ENCODE assay signal across 10 mouse cellular contexts in the genomic region with DNA sequence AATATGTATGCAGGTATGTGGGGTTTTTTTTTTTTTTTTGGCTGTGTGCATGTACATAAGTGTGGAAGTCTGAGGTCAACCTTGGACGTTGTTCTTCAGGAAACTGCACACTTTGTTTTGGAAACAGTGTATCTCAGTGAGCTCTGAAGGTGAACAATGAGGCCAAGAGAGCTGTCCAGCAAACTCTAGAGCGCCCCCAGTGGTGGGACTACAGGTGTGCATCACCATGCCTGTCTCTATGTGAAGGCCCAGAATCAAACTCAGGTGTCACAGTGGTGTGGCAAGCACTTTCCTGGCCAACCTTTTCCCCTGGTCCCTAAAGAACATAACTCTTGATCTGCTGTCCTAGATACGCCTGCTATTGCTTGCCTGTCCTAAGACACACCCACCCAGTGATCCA. TPM values are rescaled to one million over a fixed set of nuclear protein-coding genes. Genes with fewer than 3 reads are reported as not detected.
A peak's percentile ranks its signal among the peaks of the same experiment; 100 is the strongest.
DNase-seq lines count a peak whose midpoint lies in the region; ATAC-seq and TF ChIP-seq lines count a peak whose summit lies in the region.
"Had no signal": no experiment of that assay in that cellular context is flagged by ENCODE, and none has a peak within 500 bp of the region (broad histone marks: within the 10 kb centered on the region; RNA-seq: fewer than 3 reads in every experiment).

No protein-coding gene starts in this region.

- TF ChIP-seq CTCF in lung, embryonic 14.5 days (IDR thresholded peaks at IDR 0.05; ENCODE audit: low read depth) = peak; percentile 46
- peak; percentile 34; the same call in 1 of the 2 replicates for TF ChIP-seq CTCF in bone marrow, adult 2 months (IDR thresholded peaks at IDR 0.05; ENCODE audit: control insufficient read depth, insufficient read depth, low read length)

- no peak for ATAC-seq in lung, embryonic 14.5 days (ENCODE audit: insufficient read depth)

- H3K4me1 ChIP-seq in lung, embryonic 14.5 days (ENCODE audit: insufficient read depth) = no peaks in the 10 kb centered on the region
- no peaks in the 10 kb centered on the region for H3K4me1 ChIP-seq in bone marrow, adult 2 months (ENCODE audit: control insufficient read depth, insufficient read depth, low read length)

- peak; percentile 24 for DNase-seq in embryo, embryonic 10 days (ENCODE audit: low spot score)
- no peak for DNase-seq in embryo, embryonic 9.5 days (ENCODE audit: extremely low spot score)
- peak; percentile 24 for DNase-seq in lung, embryonic 14.5 days
- no peak for DNase-seq in lung, postnatal 4 days
- DNase-seq in naive thymus-derived CD4-positive, alpha-beta T cell, adult 2 months (ENCODE audit: low read depth) = peak; percentile 14
- no peak for DNase-seq in MN1 (ENCODE audit: low spot score)
- DNase-seq in left cerebral cortex, postnatal 14 days (ENCODE audit: low spot score in 2 of 2) = no peak

- no peaks in the 10 kb centered on the region for H3K36me3 ChIP-seq in lung, embryonic 14.5 days (ENCODE audit: insufficient read depth)
- H3K36me3 ChIP-seq: limb, embryonic 13.5 days had no signal

- no peak overlapping the region for H3K4me3 ChIP-seq in lung, embryonic 14.5 days (ENCODE audit: low read depth, low read length)
- H3K4me3 ChIP-seq in bone marrow, adult 2 months (replicated peaks; ENCODE audit: control insufficient read depth, low read depth, low read length) = no peak overlapping the region
- H3K4me3 ChIP-seq: erythroblast, embryonic 14.5 days; limb, embryonic 13.5 days had no signal

- TF ChIP-seq POLR2A in bone marrow, adult 2 months (IDR thresholded peaks at IDR 0.05; ENCODE audit: borderline replicate concordance, control insufficient read depth, low read depth, low read length) = no peak

- H3K27ac ChIP-seq in lung, embryonic 14.5 days (ENCODE audit: low read depth) = no peak overlapping the region
- H3K27ac ChIP-seq in bone marrow, adult 2 months (ENCODE audit: control insufficient read depth, insufficient read depth, low read depth, low read length, poor library complexity) = no peak overlapping the region
- H3K27ac ChIP-seq: limb, embryonic 13.5 days had no signal

- no peak overlapping the region for H3K4me2 ChIP-seq in lung, embryonic 14.5 days
- H3K4me2 ChIP-seq: limb, embryonic 13.5 days had no signal

- H3K9me3 ChIP-seq in lung, embryonic 14.5 days (ENCODE audit: low read depth, low read length) = no peaks in the 10 kb centered on the region
- H3K9me3 ChIP-seq: limb, embryonic 13.5 days had no signal

- no peaks in the 10 kb centered on the region for H3K27me3 ChIP-seq in lung, embryonic 14.5 days (ENCODE audit: insufficient read depth, low read length)
- H3K27me3 ChIP-seq: limb, embryonic 13.5 days had no signal

- no peak overlapping the region for H3K9ac ChIP-seq in lung, embryonic 14.5 days
- H3K9ac ChIP-seq: limb, embryonic 13.5 days had no signal

- intact Hi-C loops in left cerebral cortex, postnatal 14 days (cut with DNase I) = no loop called here

- 33% methylated on average over 3 of the region's 3 CpGs for WGBS in lung, embryonic 14.5 days
- WGBS in bone marrow, adult 2 months = 34% methylated on average over 3 of the region's 3 CpGs

RNA-seq across cellular contexts. Expression of a gene that starts 45.0 kb away (rescaled TPM):
- 137 and 138 TPM in 2 replicates for polyA plus RNA-seq in lung, embryonic 14.5 days (2014; fragmentation: Nextera tagmentation; extraction: Ambion mirVana)
- polyA plus RNA-seq in bone marrow, adult 2 months (2011; ENCODE audit: insufficient read depth, insufficient read length, low replicate concordance, missing spikeins) = 6.0 and 18.3 TPM in 2 replicates
- 10 to 100 TPM; 32.8 to 33.7 TPM for total RNA-seq in left cerebral cortex, postnatal 14 days (2021)

Comparison
In these comparisons a context has a peak if more than half of its experiments do, and no peak if none do; other contexts are left out.
1. DNase-seq: peak in embryo, embryonic 10 days (single experiment), lung, embryonic 14.5 days (single experiment) and naive thymus-derived CD4-positive, alpha-beta T cell, adult 2 months (single experiment); none in embryo, embryonic 9.5 days (single experiment), lung, postnatal 4 days (0 of 2), MN1 (single experiment) and left cerebral cortex, postnatal 14 days (0 of 2).